Mouse (Mus musculus) spleen, adult 2 months (tissue): Measurements from ENCODE around the gene Zcchc4. TPM values are rescaled to one million over a fixed set of nuclear protein-coding genes. Genes with fewer than 3 reads are reported as not detected.

Experiments
- DNase-seq, 2 experiments: peaks; one replicate each; pipeline versions ENCODE4 v3.0.0 to v3.0.0-alpha.2; 2012 to 2021; ENCODE audit warnings: low spot score in 2 of 2, low read depth in 1 of 2
- H3K27ac ChIP-seq: fragments of 200-500 bp; 2 replicates; pipeline ENCODE4 v1.5.1; 2012; ENCODE audit warnings: low read length, inconsistent platforms; ENCODE audit not compliant: insufficient read depth
- H3K27me3 ChIP-seq: fragments of 200-500 bp; 2 replicates; pipeline ENCODE4 v1.6.1; 2012; ENCODE audit warnings: mild to moderate bottlenecking, moderate library complexity, low read length, inconsistent platforms; ENCODE audit not compliant: control insufficient read depth, insufficient read depth
- H3K36me3 ChIP-seq: fragments of 200-500 bp; 2 replicates; pipeline ENCODE4 v1.6.1; 2012; ENCODE audit warnings: mild to moderate bottlenecking, low read length, inconsistent platforms; ENCODE audit not compliant: control insufficient read depth, insufficient read depth
- H3K4me1 ChIP-seq: fragments of 200-500 bp; 2 replicates; pipeline ENCODE4 v1.6.1; 2011; ENCODE audit warnings: inconsistent platforms; ENCODE audit not compliant: control insufficient read depth, insufficient read depth, insufficient read length
- H3K4me3 ChIP-seq: fragments of 200-500 bp; 2 replicates; pipeline ENCODE4 v1.5.1; 2011; ENCODE audit warnings: mild to moderate bottlenecking, inconsistent platforms; ENCODE audit not compliant: insufficient read depth, insufficient read length; ENCODE audit errors: extremely low read depth
- CTCF ChIP-seq: fragments of 200-500 bp; IDR thresholded peaks from 2 replicates; pipeline ENCODE4 v1.5.1; 2011; ENCODE audit warnings: mild to moderate bottlenecking, inconsistent platforms; ENCODE audit not compliant: insufficient read depth, insufficient read length, insufficient replicate concordance; ENCODE audit errors: extremely low read depth
- POLR2A ChIP-seq: fragments of 200-500 bp; IDR thresholded peaks from 2 replicates; pipeline ENCODE4 v1.6.1; 2011; ENCODE audit warnings: low read depth, low read length, inconsistent platforms
- whole genome bisulfite sequencing: fragments of 180-500 bp; shearing (Covaris S2); methylation state at CpG from one replicate; pipeline ENCODE4 v1.1.7; 2018; 5-methylcytosine and 5-hydroxymethylcytosine counted together
- polyA plus RNA-seq: library from polyadenylated mRNA; depleted of rRNA; stranded (reverse); fragments of >200 nt; gene quantifications from 2 replicates; pipeline ENCODE4 v1.2.3, GENCODE M21; 2012

The Zcchc4 gene
- polyA plus RNA-seq, 1 experiment: 5.0 TPM

DNA sequence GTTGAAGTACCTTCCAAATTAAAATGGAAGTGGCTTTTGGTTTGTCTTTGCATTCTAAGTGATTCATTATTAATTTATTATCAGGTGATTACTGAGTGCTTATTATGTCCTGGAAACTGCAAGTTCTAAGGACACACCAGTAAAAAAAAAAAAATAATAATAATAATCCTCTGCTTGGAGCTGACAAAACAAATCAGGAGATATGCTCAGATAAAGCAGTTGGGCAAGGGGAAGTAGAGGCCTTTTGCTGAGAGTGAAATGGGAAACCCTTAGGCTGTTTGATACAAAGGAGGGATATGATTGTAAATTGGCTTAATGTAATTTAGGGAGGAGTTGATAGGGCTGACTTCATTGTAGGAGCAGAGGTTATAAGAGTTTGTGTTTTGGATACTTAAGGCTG, 28.3 kb upstream of the Zcchc4 start:
- no peaks in the 10 kb centered on the region for H3K4me1 ChIP-seq

DNA sequence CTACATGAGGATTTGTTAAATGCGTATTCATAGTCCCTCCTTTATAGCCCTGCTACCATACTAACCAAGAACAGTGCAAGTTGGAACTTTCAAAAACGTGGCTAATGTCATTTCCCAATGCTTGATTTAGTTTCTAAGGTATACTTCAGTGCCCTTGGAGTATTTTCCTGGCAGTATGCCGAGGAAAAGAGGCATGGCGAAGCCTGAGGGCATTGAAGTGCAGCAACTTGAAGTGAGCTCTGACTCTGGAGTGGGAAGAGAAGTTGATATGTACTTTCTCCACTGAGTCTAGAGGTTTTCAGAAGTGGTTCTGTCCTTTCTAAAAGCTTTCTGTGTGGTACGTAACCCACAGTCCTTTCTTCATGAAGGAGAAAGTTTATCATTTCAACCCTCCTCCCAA, 26.5 kb upstream of the Zcchc4 start:
- H3K36me3 ChIP-seq: no peaks in the 10 kb centered on the region

More for the DNA sequence above, 28.3 kb upstream of the Zcchc4 start:
- no peaks in the 10 kb centered on the region for H3K36me3 ChIP-seq
- no peaks in the 10 kb centered on the region for H3K27me3 ChIP-seq
- DNase-seq: no peak
- H3K27ac ChIP-seq: no peak overlapping the region
- TF ChIP-seq CTCF (no peak), POLR2A (no peak)
- no peak overlapping the region for H3K4me3 ChIP-seq

DNA sequence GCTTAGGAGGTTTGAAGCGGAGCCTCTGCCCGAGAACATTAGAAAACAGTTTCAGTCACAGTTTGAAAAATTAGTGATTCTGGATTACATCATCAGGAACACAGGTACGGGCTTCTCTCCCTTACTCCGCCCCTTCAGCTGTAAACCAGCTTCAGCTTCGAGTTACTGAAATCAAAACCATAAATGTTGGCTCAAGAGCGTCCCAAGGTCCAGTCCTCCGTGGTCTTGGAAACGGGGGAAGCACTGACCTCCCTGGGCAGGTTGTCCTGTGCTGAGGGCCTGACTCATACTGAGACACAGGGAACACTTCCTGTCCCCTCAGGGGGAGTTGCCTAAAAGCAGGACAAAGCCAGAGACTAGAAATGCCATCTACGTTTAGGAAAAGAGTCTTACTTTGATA, 22.1 kb upstream of the Zcchc4 start:
- Histone ChIP-seq H3K36me3 (no peaks in the 10 kb centered on the region), H3K4me3 (no peak overlapping the region), H3K27me3 (no peaks in the 10 kb centered on the region), H3K27ac (no peak overlapping the region), H3K4me1 (no peaks in the 10 kb centered on the region)
- WGBS: 89% methylated on average over 9 of the region's 9 CpGs
- DNase-seq: no peak
- no peak for TF ChIP-seq POLR2A
- no peak for TF ChIP-seq CTCF

More for the DNA sequence above, 26.5 kb upstream of the Zcchc4 start:
- Histone ChIP-seq H3K27me3 (no peaks in the 10 kb centered on the region), H3K27ac (no peak overlapping the region), H3K4me1 (no peaks in the 10 kb centered on the region), H3K4me3 (no peak overlapping the region)
- TF ChIP-seq POLR2A: no peak
- TF ChIP-seq CTCF: no peak
- WGBS: 84% methylated on average over 5 of the region's 5 CpGs
- no peak for DNase-seq

DNA sequence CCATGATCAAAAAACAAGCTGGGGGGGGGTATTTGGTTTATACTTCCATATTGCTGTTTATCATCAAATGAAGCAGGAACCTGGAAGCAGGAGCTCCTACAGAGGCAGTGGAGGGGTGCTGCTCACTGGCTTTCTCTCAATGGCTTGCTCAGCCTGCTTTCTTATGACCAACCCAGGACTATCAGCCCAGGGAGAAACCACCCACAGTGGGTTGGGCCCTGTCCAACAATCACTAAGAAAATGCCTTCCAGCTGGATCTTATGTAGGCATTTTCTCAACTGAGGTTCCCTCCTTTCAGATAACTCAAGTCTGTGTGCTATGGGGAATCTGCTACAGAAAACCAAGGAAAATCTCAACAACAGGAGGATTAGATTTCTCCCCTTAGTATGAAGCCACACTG, 21.0 kb upstream of the Zcchc4 start:
- no peak for TF ChIP-seq POLR2A
- TF ChIP-seq CTCF: no peak
- Histone ChIP-seq H3K4me3 (no peak overlapping the region), H3K27ac (no peak overlapping the region), H3K4me1 (no peaks in the 10 kb centered on the region), H3K36me3 (no peaks in the 10 kb centered on the region), H3K27me3 (no peaks in the 10 kb centered on the region)
- no peak for DNase-seq

DNA sequence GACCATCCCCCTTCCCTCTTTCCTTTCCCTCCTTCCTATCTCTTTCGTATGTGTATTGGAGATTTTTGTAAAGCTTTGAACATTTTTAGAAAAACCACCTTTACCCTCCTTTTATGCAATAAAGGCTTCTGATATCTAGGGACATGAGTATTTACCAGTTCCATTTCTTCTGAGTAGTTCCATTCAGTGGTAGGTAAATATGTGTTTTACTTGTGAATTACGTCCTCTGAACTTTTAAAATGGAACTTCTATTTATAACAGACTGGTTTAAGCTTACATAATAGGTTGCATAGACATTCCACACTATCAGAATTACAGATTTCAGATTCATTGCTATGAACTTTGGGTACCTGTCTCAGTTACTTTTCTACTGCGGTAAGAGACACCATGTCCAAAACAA, 19.9 kb upstream of the Zcchc4 start:
- H3K27ac ChIP-seq: no peak overlapping the region
- H3K4me3 ChIP-seq: no peak overlapping the region
- H3K36me3 ChIP-seq: no peaks in the 10 kb centered on the region
- TF ChIP-seq POLR2A: no peak
- no peak for TF ChIP-seq CTCF
- no peaks in the 10 kb centered on the region for H3K4me1 ChIP-seq
- WGBS: 95% methylated on average over 3 of the region's 3 CpGs
- DNase-seq: no peak
- no peaks in the 10 kb centered on the region for H3K27me3 ChIP-seq

DNA sequence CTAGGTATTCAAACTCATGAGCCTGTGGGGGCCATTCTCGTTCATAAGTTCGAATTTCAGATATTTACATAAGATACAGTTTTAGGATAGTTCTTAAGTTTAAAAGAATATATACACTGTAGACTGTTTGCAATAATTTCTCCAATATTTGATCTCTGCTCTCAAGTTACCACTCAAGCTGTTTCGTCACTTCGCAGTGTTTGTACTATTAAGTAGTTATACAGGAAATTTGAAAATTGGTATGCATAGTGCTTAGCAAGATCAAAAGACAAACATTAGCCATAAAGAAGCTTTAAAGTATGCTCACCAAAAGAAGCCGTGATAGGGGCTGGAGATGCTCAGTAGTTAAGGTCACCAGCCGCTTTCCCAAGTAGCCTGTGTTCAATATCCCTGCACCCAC, 19.2 kb upstream of the Zcchc4 start:
- TF ChIP-seq CTCF: no peak
- H3K36me3 ChIP-seq: peaks cover under 1% of the 10 kb centered on the region
- WGBS: 97% methylated on average over 6 of the region's 6 CpGs

DNA sequence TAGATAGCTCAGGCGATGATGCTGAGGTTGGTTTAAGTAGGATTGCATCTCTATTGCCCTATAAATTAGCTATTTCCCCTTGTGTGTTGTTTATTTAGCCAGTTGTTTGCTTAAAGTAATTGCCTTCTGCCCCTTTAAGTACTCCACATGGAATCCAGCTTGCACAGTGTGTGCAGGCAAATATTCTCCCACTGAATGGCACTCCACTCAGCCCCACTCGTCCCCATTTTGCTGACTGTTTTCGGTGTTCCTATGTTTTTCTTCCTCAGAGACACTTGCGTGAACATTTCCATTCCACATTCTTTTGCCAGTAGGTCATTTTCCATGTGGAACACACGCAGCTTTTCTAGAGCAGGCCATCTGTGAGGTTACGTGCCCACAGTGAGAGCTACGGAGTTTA, 12.6 kb upstream of the Zcchc4 start:
- no peak overlapping the region for H3K4me3 ChIP-seq
- TF ChIP-seq CTCF (no peak), POLR2A (no peak)
- DNase-seq: no peak
- no peaks in the 10 kb centered on the region for H3K27me3 ChIP-seq
- H3K27ac ChIP-seq: no peak overlapping the region
- WGBS: 97% methylated on average over 7 of the region's 7 CpGs
- H3K4me1 ChIP-seq: no peaks in the 10 kb centered on the region
- peaks cover 5% of the 10 kb centered on the region for H3K36me3 ChIP-seq

More for the DNA sequence above, 19.2 kb upstream of the Zcchc4 start:
- no peaks in the 10 kb centered on the region for H3K27me3 ChIP-seq
- H3K27ac ChIP-seq: no peak overlapping the region
- no peak overlapping the region for H3K4me3 ChIP-seq
- H3K4me1 ChIP-seq: no peaks in the 10 kb centered on the region
- DNase-seq: no peak
